Mouse (Mus musculus) limb, embryonic 15.5 days (tissue): Measurements from ENCODE around the gene Ppia. TPM values are rescaled to one million over a fixed set of nuclear protein-coding genes. Genes with fewer than 3 reads are reported as not detected.
"Not testable (repeated sequence)": the region's sequence is repeated elsewhere in the genome, so short reads cannot be mapped to it uniquely, and the experiment has no call there.

Source experiments
- ATAC-seq: fragments of 200-750 bp; cut with Nextera tagmentation; 2 replicates; pipeline ENCODE4 v1.8.0; 2017; ENCODE audit warnings: low read depth, moderate TSS enrichment; ENCODE audit not compliant: insufficient number of reproducible peaks, low FRiP score, low TSS enrichment
- H3K27ac ChIP-seq: fragments of 300-500 bp; sonication (generic); 2 replicates; pipeline ENCODE4 v1.5.1; 2015; ENCODE audit warnings: moderate library complexity, mild to moderate bottlenecking, inconsistent platforms
- H3K27me3 ChIP-seq: fragments of 300-500 bp; sonication (generic); 2 replicates; pipeline ENCODE4 v1.6.1; 2015; ENCODE audit warnings: inconsistent platforms
- H3K36me3 ChIP-seq: fragments of 300-500 bp; sonication (generic); 2 replicates; pipeline ENCODE4 v1.6.1; 2015; ENCODE audit warnings: inconsistent platforms
- H3K4me1 ChIP-seq: fragments of 300-500 bp; sonication (generic); 2 replicates; pipeline ENCODE4 v1.6.1; 2015; ENCODE audit warnings: inconsistent platforms
- H3K4me2 ChIP-seq: fragments of 300-500 bp; sonication (generic); 2 replicates; pipeline ENCODE4 v1.6.1; 2015; ENCODE audit warnings: mild to moderate bottlenecking, inconsistent platforms
- H3K4me3 ChIP-seq: fragments of 300-500 bp; sonication (generic); 2 replicates; pipeline ENCODE4 v1.5.1; 2015; ENCODE audit warnings: mild to moderate bottlenecking, inconsistent platforms
- H3K9ac ChIP-seq: fragments of 300-500 bp; sonication (generic); 2 replicates; pipeline ENCODE4 v1.6.1; 2015; ENCODE audit warnings: inconsistent platforms
- H3K9me3 ChIP-seq: fragments of 300-500 bp; sonication (generic); 2 replicates; pipeline ENCODE4 v1.6.1; 2016; ENCODE audit warnings: inconsistent platforms
- WGBS: fragments of 180-500 bp; shearing (Covaris S2); methylation state at CpG from one replicate; pipeline ENCODE4 v1.1.7; 2015; 5-methylcytosine and 5-hydroxymethylcytosine counted together
- polyA plus RNA-seq: library from polyadenylated mRNA; unstranded; fragments of >200 nt; fragmentation: Nextera tagmentation; extraction: Ambion mirVana; gene quantifications from 2 replicates; pipeline ENCODE4 v1.2.1, GENCODE M21; 2015

Ppia gene
- polyA plus RNA-seq = 4,193 and 4,412 TPM in 2 replicates

DNA sequence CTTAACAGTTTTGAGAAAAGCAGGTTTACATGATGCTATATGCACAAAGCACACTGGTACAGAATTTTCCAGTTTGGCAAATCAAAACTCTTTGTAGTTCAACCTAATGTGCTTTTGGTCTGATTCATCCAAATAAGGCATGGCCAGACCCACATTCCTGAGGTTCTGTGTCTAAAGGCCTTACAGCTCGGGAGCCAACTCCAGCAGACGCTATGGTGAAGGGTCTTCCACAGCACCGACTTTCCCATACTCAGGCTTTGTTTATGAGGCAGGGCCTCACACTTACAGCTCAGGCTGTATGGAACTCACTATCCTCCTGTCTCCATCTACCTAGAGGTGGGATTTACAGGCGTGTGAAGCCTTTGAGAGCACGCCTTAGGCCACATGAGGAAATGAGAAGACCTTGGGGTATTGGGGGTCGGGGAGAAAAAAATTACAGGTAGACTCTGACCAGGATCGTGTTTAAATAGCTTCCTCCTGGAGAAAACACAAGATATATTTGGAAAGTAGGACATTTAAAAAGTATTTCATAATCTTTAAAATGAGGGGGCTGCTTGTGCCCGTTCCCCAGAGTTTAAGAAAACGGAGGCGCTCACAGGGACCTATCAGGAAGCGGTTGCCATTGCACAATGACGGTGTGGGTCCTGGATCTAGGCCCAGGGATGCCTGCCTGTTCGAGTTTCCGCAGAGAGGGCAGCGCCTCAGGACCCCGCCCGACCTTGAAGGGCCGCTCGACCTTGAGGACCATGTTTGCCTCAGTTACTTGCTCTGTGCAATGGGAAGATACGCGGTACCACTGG lies at the start of gene Ppia:
TSS of gene Ppia (plus strand) at position 693 of the 800 bp plus-strand sequence.
- H3K4me1 ChIP-seq = peaks cover 30% of the 10 kb centered on the region
- peak; percentile 54 for ATAC-seq
- no peaks in the 10 kb centered on the region for H3K9me3 ChIP-seq
- 3% methylated on average over 21 of the region's 21 CpGs for WGBS
- H3K36me3 ChIP-seq = peaks cover 14% of the 10 kb centered on the region
- no peaks in the 10 kb centered on the region for H3K27me3 ChIP-seq
- peak within 1 kb of the TSS; percentile 91 for H3K9ac ChIP-seq
- peak within 1 kb of the TSS; percentile 98 for H3K27ac ChIP-seq
- peak within 1 kb of the TSS; percentile 88 for H3K4me3 ChIP-seq
- peak within 1 kb of the TSS; percentile 83 for H3K4me2 ChIP-seq

DNA sequence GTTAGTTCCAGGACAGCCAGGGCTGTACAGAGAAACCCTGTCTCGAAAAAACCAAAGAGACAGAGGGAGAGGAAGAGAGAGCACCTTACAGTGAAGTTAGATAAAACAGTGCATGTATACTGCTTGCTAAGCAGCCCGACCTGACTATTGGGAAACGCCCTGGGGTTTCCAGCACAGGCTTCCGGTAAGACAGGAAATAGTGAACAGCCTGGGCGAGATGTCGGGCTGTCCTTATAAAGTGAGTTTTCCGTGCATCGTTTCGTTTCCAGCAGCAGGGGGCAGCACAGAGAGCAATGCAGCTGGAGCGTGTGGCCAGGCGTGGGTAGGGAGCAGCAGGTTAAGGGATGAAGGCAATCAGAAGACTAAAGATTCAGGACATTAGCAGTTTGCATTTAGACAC lies 49.4 kb upstream of the Ppia start:
- ATAC-seq = peak; percentile 54; the same call in 1 of the 2 replicates
- H3K27me3 ChIP-seq = no peaks in the 10 kb centered on the region
- no peak overlapping the region for H3K9ac ChIP-seq
- H3K4me1 ChIP-seq = peaks cover 9% of the 10 kb centered on the region; the same call in 1 of the 2 replicates
- no peaks in the 10 kb centered on the region for H3K36me3 ChIP-seq
- 14% methylated on average over 11 of the region's 11 CpGs for WGBS
- no peaks in the 10 kb centered on the region for H3K9me3 ChIP-seq
- H3K27ac ChIP-seq = no peak overlapping the region
- H3K4me3 ChIP-seq = no peak overlapping the region
- no peak overlapping the region for H3K4me2 ChIP-seq

DNA sequence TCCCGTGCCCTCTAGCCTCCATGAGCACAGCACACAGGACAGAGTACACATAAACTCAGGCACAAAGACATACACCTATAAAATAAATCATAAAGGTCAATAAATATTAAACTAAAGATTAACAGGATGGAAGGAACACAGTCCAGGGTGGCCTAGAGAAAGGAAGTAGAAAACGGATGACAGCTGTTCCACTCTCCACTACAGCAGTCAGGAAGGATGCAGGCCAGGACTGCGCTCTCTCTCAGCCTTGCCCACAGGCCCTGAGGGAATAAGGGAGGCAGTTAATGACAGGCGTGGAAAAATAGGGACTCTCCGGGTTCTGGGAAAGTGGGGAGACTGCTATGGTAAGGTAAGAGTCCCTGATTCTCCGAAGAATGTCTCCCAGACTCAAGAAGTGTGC lies 48.8 kb upstream of the Ppia start:
- peaks cover 9% of the 10 kb centered on the region; the same call in 1 of the 2 replicates for H3K4me1 ChIP-seq
- no peak for ATAC-seq
- H3K27ac ChIP-seq = no peak overlapping the region
- WGBS = 44% methylated on average over 6 of the region's 6 CpGs
- no peak overlapping the region for H3K4me2 ChIP-seq
- no peaks in the 10 kb centered on the region for H3K36me3 ChIP-seq
- no peaks in the 10 kb centered on the region for H3K27me3 ChIP-seq
- H3K9me3 ChIP-seq = no peaks in the 10 kb centered on the region
- H3K4me3 ChIP-seq = no peak overlapping the region
- no peak overlapping the region for H3K9ac ChIP-seq

DNA sequence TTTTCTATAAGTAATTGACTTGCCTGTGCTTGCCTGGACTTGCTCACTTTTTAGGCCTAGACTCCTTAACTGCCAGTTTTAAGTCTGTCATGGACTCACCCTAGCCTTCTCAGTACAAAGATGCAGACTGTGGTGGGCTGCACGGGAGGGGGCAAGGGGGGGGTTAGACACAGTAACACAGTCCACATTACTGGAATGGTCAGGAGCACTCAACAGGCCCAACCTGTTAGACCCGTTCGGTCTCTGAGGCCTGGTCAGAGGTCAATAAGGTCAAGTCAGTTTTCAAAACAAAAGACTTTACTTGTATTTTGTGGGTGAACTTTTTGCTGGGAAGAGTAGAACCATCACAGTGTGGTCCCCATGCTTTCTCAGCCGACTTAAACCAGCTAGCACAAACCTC lies 48.1 kb upstream of the Ppia start:
- Histone ChIP-seq H3K36me3 (no peaks in the 10 kb centered on the region), H3K9me3 (no peaks in the 10 kb centered on the region), H3K9ac (no peak overlapping the region), H3K4me2 (no peak overlapping the region), H3K27ac (no peak overlapping the region), H3K27me3 (no peaks in the 10 kb centered on the region), H3K4me1 (peaks cover 9% of the 10 kb centered on the region; the same call in 1 of the 2 replicates), H3K4me3 (no peak overlapping the region)
- 63% methylated on average over 4 of the region's 4 CpGs for WGBS
- no peak for ATAC-seq

DNA sequence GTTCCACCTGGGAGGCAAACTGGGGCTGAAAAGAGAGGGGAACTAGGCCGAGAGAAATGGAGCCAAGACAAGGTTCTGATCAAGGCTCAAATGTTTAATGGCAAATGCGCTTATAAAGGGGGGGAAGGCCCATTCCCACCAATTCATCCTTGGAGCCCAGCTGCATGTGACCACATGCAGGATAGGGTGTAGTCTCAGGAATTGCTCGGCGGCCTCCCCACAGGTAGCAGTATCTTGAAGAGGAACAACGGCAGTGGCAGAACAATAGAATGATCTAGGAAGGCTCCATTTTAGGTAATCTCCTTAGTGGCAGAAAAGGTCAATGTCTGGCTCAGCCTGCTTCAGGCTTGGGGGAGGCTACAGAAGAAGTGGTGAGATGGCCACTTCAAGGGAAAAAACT lies 47.3 kb upstream of the Ppia start:
- H3K27me3 ChIP-seq, ATAC-seq, H3K9me3 ChIP-seq, H3K36me3 ChIP-seq, H3K27ac ChIP-seq, H3K4me1 ChIP-seq, H3K4me3 ChIP-seq, H3K4me2 ChIP-seq, H3K9ac ChIP-seq: not testable (repeated sequence)
- 79% methylated on average over 5 of the region's 5 CpGs for WGBS

DNA sequence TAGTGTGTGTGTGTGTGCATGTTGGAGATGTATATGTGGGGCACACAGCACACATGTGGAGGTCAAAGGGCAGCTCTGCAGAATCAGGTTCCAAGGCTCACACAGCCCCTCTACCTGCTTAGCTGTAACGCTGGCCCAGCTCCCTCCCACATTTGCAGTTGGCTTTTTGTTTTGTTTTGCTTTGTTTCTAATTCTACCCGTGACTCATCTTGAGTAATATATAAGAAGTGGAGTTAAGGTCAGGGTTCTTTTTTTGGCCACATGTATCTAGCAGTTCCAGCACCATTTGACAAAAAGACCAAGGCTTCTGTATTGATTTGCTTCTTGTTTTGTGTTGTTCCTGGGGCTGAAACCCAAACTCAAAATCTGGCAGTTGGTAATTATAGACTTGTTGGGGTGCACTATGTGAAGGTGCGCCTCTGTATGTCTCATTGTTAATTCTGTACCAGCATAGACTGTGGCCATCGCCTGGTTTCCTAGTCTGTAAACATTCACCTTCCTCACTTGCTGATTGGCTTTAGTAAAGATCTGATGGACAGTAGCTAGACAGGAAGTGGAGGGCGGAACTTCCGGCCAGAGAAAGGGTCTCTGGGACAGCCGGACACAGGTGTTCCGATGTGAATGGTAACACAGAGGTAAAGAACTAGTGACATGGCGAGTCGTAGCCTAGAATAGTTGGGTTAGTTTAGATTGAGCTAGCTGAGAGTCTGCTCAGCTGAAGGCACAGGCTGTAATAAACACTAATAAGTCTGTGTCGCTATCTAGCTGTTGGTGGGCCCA lies 43.7 kb upstream of the Ppia start:
- H3K4me2 ChIP-seq = no peak overlapping the region
- no peak overlapping the region for H3K4me3 ChIP-seq
- H3K27me3 ChIP-seq = no peaks in the 10 kb centered on the region
- H3K4me1 ChIP-seq = peaks cover 1% of the 10 kb centered on the region; the same call in 1 of the 2 replicates
- no peak overlapping the region for H3K9ac ChIP-seq
- ATAC-seq = no peak
- no peaks in the 10 kb centered on the region for H3K9me3 ChIP-seq
- H3K36me3 ChIP-seq = no peaks in the 10 kb centered on the region
- WGBS = 90% methylated on average over 11 of the region's 11 CpGs
- no peak overlapping the region for H3K27ac ChIP-seq

DNA sequence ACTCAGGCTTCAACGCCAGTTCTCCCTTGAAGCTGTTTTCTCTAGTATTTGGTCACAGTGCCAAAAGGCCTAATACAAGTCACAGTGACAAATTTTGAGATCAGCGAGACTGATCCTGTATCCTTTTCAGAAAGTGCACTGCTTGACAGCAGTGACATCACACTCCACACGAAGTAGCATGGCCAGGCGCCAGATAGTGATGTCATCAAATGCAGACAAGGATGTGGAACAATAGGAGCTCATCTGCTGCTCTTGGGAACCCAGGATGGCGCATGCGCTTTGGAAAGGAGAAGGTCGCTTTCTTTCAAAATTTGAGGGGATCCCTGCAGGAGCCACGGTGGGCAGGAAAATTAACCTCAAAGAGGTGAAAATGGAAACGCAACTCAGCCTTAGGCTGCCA lies 42.5 kb upstream of the Ppia start:
- no peaks in the 10 kb centered on the region for H3K27me3 ChIP-seq
- no peaks in the 10 kb centered on the region for H3K4me1 ChIP-seq
- H3K4me3 ChIP-seq = no peak overlapping the region
- no peak overlapping the region for H3K9ac ChIP-seq
- no peak overlapping the region for H3K27ac ChIP-seq
- no peak overlapping the region for H3K4me2 ChIP-seq
- no peak for ATAC-seq
- WGBS = 90% methylated on average over 9 of the region's 9 CpGs
- no peaks in the 10 kb centered on the region for H3K9me3 ChIP-seq
- no peaks in the 10 kb centered on the region for H3K36me3 ChIP-seq

DNA sequence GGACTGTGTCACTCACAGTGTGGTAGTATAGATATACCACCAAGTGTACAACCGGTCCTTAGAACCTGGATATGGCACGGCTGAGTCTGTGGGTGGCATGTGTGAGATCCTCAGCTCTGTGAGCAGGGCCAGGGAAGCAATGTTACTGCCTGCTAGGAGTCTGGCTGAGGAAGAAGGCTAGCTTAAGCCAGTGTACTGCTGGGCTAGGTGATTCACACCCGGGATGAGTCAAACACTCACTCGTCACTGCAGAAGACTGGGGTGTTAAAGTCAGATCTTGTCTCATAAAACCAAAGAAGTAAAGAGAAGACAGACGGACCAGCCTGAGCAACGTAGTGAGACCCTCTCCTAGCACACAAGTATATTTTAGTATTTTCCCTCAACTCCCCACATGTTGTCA lies 34.3 kb upstream of the Ppia start:
- no peak overlapping the region for H3K4me3 ChIP-seq
- ATAC-seq = no peak

DNA sequence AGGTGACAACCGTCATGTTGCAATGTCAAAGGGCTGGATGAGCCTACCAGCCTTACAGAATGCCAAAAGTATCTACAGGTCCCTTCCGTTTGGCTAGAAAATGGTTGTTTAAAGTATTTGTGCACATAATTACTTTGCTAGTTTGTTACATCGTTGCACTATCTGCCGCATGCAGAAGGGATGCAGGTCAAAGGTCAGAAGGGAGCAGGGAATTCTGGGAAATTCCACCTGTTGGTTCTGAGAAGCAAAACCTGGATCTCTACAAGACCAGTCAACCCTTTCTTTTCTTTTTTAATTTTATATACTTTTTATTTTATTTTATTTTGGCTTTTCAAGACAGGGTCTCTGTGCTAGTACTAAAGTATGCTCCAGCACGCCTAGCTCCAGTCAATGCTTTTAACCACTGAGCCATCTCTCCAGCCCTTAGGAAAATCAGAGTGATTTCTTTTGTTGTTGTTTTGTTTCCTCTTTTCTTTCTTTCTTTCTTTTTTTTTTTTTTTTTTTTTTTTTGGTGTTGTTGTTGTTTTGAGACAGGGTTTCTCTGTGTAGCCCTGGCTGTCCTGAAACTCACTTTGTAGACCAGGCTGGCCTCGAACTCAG lies 27.0 kb upstream of the Ppia start:
- H3K27ac ChIP-seq = peak overlapping the region; percentile 97
- H3K4me3 ChIP-seq = peak overlapping the region; percentile 84
- no peaks in the 10 kb centered on the region for H3K9me3 ChIP-seq
- H3K9ac ChIP-seq = no peak overlapping the region
- ATAC-seq = no peak
- no peaks in the 10 kb centered on the region for H3K27me3 ChIP-seq
- 88% methylated on average over 6 of the region's 6 CpGs for WGBS
- 0 out of 2 replicates have a peak overlapping the region, but pooled peaks have one; percentile 44 for H3K4me2 ChIP-seq
- peaks cover 20% of the 10 kb centered on the region for H3K4me1 ChIP-seq
- peaks cover 8% of the 10 kb centered on the region; the same call in 1 of the 2 replicates for H3K36me3 ChIP-seq

More for the DNA sequence above, 34.3 kb upstream of the Ppia start:
- Histone ChIP-seq H3K27me3 (no peaks in the 10 kb centered on the region), H3K4me1 (no peaks in the 10 kb centered on the region), H3K9ac (no peak overlapping the region), H3K27ac (no peak overlapping the region), H3K9me3 (no peaks in the 10 kb centered on the region), H3K36me3 (no peaks in the 10 kb centered on the region), H3K4me2 (no peak overlapping the region)
- WGBS = 76% methylated on average over 6 of the region's 6 CpGs

DNA sequence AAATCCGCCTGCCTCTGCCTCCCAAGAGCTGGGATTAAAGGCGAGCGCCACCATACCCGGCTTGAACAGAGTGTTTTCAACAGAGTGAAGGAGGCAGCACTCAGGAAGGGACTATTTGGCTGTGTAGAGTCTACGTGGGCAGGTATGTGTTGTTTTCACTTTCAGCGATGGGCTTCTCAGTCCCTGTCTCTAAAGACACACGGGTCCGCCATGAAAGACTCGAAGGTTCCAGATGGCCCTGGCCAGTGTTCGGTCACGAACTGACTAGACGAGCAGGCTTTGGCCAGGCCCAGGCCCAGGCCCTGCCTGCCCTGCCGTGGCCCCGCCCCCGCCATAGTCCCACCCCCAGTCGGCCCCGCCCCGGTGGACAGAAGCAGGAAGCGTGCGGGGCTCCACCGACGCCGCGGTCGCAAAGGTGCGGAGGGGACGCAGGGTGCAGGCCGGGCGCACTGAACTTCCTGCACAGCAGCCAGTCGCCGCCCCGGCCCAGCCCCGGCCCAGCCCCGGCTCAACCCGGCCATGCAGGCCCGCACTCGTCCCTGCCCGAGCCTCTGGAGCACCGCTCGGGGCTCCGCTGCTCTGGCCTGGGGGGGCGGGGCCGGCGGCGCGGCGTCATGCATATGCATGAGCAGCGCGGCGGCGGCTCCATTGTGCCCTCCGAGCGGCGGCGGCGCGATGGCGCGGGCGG lies 26.4 kb upstream of the Ppia start, which contains the start of gene Zmiz2:
TSS of gene Zmiz2 (plus strand) at position 349 of the 688 bp plus-strand sequence.
- WGBS = 5% methylated on average over 58 of the region's 60 CpGs
- peak; percentile 99 for ATAC-seq
- Histone ChIP-seq H3K27ac (peak within 1 kb of the TSS; percentile 97), H3K4me1 (peaks cover 20% of the 10 kb centered on the region), H3K27me3 (no peaks in the 10 kb centered on the region), H3K4me3 (peak within 1 kb of the TSS; percentile 84), H3K36me3 (peaks cover 9% of the 10 kb centered on the region), H3K4me2 (peak within 1 kb of the TSS; percentile 89), H3K9ac (peak within 1 kb of the TSS; percentile 67), H3K9me3 (no peaks in the 10 kb centered on the region)

DNA sequence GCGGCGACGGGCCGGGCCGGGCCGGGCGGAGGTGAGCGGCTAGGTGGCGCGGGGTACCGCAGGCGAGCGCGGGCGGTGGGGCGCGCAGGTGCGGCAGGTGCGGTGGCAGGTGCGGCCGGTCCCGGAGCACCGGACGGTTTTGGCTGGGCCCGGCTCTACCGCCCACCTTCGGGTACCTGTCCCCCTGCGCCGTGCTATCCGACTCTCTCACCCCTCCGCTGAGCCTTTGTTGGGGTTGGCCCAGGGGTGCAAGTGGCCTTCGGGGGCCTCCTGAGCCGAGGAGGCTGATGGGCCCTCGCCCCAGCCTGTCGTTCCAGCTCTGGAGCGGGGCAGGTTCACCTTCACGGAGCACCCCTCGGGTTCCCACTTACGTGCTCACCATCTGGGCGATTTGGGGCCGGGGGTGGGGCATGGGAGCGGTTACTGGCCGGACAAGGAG lies 25.7 kb upstream of the Ppia start:
- Histone ChIP-seq H3K4me2 (peak overlapping the region; percentile 89), H3K9ac (peak overlapping the region; percentile 67), H3K36me3 (peaks cover 16% of the 10 kb centered on the region), H3K27me3 (no peaks in the 10 kb centered on the region), H3K4me1 (peaks cover 25% of the 10 kb centered on the region), H3K27ac (peak overlapping the region; percentile 97), H3K4me3 (peak overlapping the region; percentile 84), H3K9me3 (no peaks in the 10 kb centered on the region)
- ATAC-seq = no peak
- WGBS = under 1% methylated on average over 21 of the region's 43 CpGs
